Mouse (Mus musculus): ENCODE data around the gene Chil4. TPM values are rescaled to one million over a fixed set of nuclear protein-coding genes. Genes with fewer than 3 reads are reported as not detected.
"Not testable (repeated sequence)": the region's sequence is repeated elsewhere in the genome, so short reads cannot be mapped to it uniquely, and the experiment has no call there.

Gene Chil4
- polyA plus RNA-seq (2015; fragmentation: Nextera tagmentation; extraction: Ambion mirVana), result not detected in 2 replicates

GRCm38 (mm10) chr3:106219407-106219806 lies at the start of gene Chil4:
Gene Chil4 (minus strand): TSS chr3:106219507.
- no peak for ATAC-seq (ENCODE audit: low FRiP score)
- Histone ChIP-seq H3K4me3 (no peak within 1 kb of the TSS), H3K4me2 (no peak within 1 kb of the TSS), H3K9me3 (no peaks in the 10 kb centered on the region), H3K36me3 (no peaks in the 10 kb centered on the region), H3K27me3 (no peaks in the 10 kb centered on the region), H3K9ac (no peak within 1 kb of the TSS), H3K4me1 (replicated peaks) (no peaks in the 10 kb centered on the region), H3K27ac (no peak within 1 kb of the TSS)
- 94% methylated on average over 2 of the region's 2 CpGs for WGBS

- H3K4me1 ChIP-seq (replicated peaks), result no peaks in the 10 kb centered on the region
- WGBS, result 85% methylated on average over 2 of the region's 2 CpGs
- no peak overlapping the region for H3K27ac ChIP-seq
- no peak for ATAC-seq (ENCODE audit: low FRiP score)
- H3K9me3 ChIP-seq, result peaks cover 5% of the 10 kb centered on the region; the same call in 1 of the 2 replicates
- H3K27me3 ChIP-seq, result no peaks in the 10 kb centered on the region
- no peaks in the 10 kb centered on the region for H3K36me3 ChIP-seq
- no peak overlapping the region for H3K4me2 ChIP-seq
- H3K4me3 ChIP-seq, result no peak overlapping the region
- no peak overlapping the region for H3K9ac ChIP-seq
Observed at GRCm38 (mm10) chr3:106265854-106266253, 46.5 kb upstream of the Chil4 start.

- no peaks in the 10 kb centered on the region for H3K4me1 ChIP-seq (replicated peaks)
- H3K9me3 ChIP-seq, result peaks cover 5% of the 10 kb centered on the region; the same call in 1 of the 2 replicates
- no peak overlapping the region for H3K4me2 ChIP-seq
- ATAC-seq (ENCODE audit: low FRiP score), result no peak
- no peaks in the 10 kb centered on the region for H3K36me3 ChIP-seq
- H3K27ac ChIP-seq, result no peak overlapping the region
- H3K4me3 ChIP-seq, result no peak overlapping the region
- no peaks in the 10 kb centered on the region for H3K27me3 ChIP-seq
- no peak overlapping the region for H3K9ac ChIP-seq
Observed at GRCm38 (mm10) chr3:106264854-106265253, 45.5 kb upstream of the Chil4 start.

GRCm38 (mm10) chr3:106257076-106257475 lies 37.8 kb upstream of the Chil4 start:
- H3K4me1 ChIP-seq (replicated peaks); H3K9ac ChIP-seq; H3K27ac ChIP-seq; ATAC-seq (ENCODE audit: low FRiP score); H3K36me3 ChIP-seq; H3K4me3 ChIP-seq; H3K27me3 ChIP-seq; H3K4me2 ChIP-seq: not testable (repeated sequence)
- H3K9me3 ChIP-seq, result peaks cover 44% of the 10 kb centered on the region
- 91% methylated on average over 11 of the region's 11 CpGs for WGBS

- Histone ChIP-seq H3K36me3 (no peaks in the 10 kb centered on the region), H3K9ac (no peak overlapping the region), H3K4me3 (no peak overlapping the region), H3K27me3 (no peaks in the 10 kb centered on the region), H3K27ac (no peak overlapping the region), H3K4me2 (no peak overlapping the region), H3K9me3 (peaks cover 43% of the 10 kb centered on the region), H3K4me1 (replicated peaks) (0 out of 2 replicates have a peak, but pooled peaks cover 6% of the 10 kb centered on the region)
- WGBS, result 86% methylated on average over 6 of the region's 6 CpGs
- no peak for ATAC-seq (ENCODE audit: low FRiP score)
Observed at GRCm38 (mm10) chr3:106252719-106253118, 33.4 kb upstream of the Chil4 start.

GRCm38 (mm10) chr3:106250763-106251399 lies 31.6 kb upstream of the Chil4 start:
- not testable (repeated sequence) for ATAC-seq (ENCODE audit: low FRiP score); H3K27me3 ChIP-seq; H3K4me1 ChIP-seq (replicated peaks); H3K4me2 ChIP-seq; H3K4me3 ChIP-seq; H3K9ac ChIP-seq; H3K27ac ChIP-seq; H3K36me3 ChIP-seq
- 27% methylated on average over 5 of the region's 5 CpGs for WGBS
- peaks cover 28% of the 10 kb centered on the region for H3K9me3 ChIP-seq

GRCm38 (mm10) chr3:106247369-106247768 lies 28.1 kb upstream of the Chil4 start:
- ATAC-seq (ENCODE audit: low FRiP score); H3K9ac ChIP-seq; H3K27ac ChIP-seq; H3K4me3 ChIP-seq; H3K36me3 ChIP-seq; H3K4me2 ChIP-seq; H3K27me3 ChIP-seq; H3K4me1 ChIP-seq (replicated peaks): not testable (repeated sequence)
- H3K9me3 ChIP-seq, result peaks cover 10% of the 10 kb centered on the region
- 90% methylated on average over 9 of the region's 9 CpGs for WGBS

GRCm38 (mm10) chr3:106240210-106240609 lies 20.9 kb upstream of the Chil4 start:
- H3K27me3 ChIP-seq; H3K9me3 ChIP-seq; H3K9ac ChIP-seq; H3K27ac ChIP-seq; H3K4me1 ChIP-seq (replicated peaks); H3K36me3 ChIP-seq; ATAC-seq (ENCODE audit: low FRiP score); H3K4me3 ChIP-seq; H3K4me2 ChIP-seq: not testable (repeated sequence)
- WGBS, result 83% methylated on average over 1 of the region's 1 CpGs

- Histone ChIP-seq H3K4me3 (no peak overlapping the region), H3K27me3 (no peaks in the 10 kb centered on the region), H3K36me3 (no peaks in the 10 kb centered on the region), H3K4me2 (no peak overlapping the region), H3K4me1 (replicated peaks) (no peaks in the 10 kb centered on the region), H3K9ac (no peak overlapping the region), H3K27ac (no peak overlapping the region), H3K9me3 (peaks cover 5% of the 10 kb centered on the region)
- 96% methylated on average over 5 of the region's 5 CpGs for WGBS
- no peak for ATAC-seq (ENCODE audit: low FRiP score)
Observed at GRCm38 (mm10) chr3:106239196-106239791, 20.0 kb upstream of the Chil4 start.

GRCm38 (mm10) chr3:106223391-106223790 lies 4.1 kb upstream of the Chil4 start:
- not testable (repeated sequence) for H3K27me3 ChIP-seq; ATAC-seq (ENCODE audit: low FRiP score); H3K9me3 ChIP-seq; H3K36me3 ChIP-seq; H3K4me2 ChIP-seq; H3K9ac ChIP-seq; H3K4me3 ChIP-seq; H3K27ac ChIP-seq; H3K4me1 ChIP-seq (replicated peaks)
- 76% methylated on average over 3 of the region's 3 CpGs for WGBS

- Histone ChIP-seq H3K4me2 (no peak overlapping the region), H3K4me3 (no peak overlapping the region), H3K9me3 (no peaks in the 10 kb centered on the region), H3K27me3 (no peaks in the 10 kb centered on the region), H3K36me3 (no peaks in the 10 kb centered on the region), H3K4me1 (replicated peaks) (no peaks in the 10 kb centered on the region), H3K27ac (no peak overlapping the region), H3K9ac (no peak overlapping the region)
- no peak for ATAC-seq (ENCODE audit: low FRiP score)
- WGBS, result 93% methylated on average over 1 of the region's 1 CpGs
Observed at GRCm38 (mm10) chr3:106221625-106222265, 2.4 kb upstream of the Chil4 start.

- ATAC-seq (ENCODE audit: low FRiP score), result not testable (repeated sequence)
Observed at GRCm38 (mm10) chr3:106218284-106218954, 888 bp downstream of the Chil4 start.

More at GRCm38 (mm10) chr3:106218284-106218954, 888 bp downstream of the Chil4 start:
- H3K27ac ChIP-seq; H3K36me3 ChIP-seq; H3K27me3 ChIP-seq; H3K4me2 ChIP-seq; H3K4me3 ChIP-seq; H3K9me3 ChIP-seq; H3K4me1 ChIP-seq (replicated peaks); H3K9ac ChIP-seq: not testable (repeated sequence)
- 89% methylated on average over 4 of the region's 4 CpGs for WGBS
